Mouse (Mus musculus): ENCODE measurements around the gene Cdc73. TPM values are rescaled to one million over a fixed set of nuclear protein-coding genes. Genes with fewer than 3 reads are reported as not detected.
A peak's percentile ranks its signal among the peaks of the same experiment; 100 is the strongest.
"Not testable (repeated sequence)": the region's sequence is repeated elsewhere in the genome, so short reads cannot be mapped to it uniquely, and the experiment has no call there.

The Cdc73 gene
- total RNA-seq (2017): 18.1 and 23.9 TPM in 2 replicates

DNA sequence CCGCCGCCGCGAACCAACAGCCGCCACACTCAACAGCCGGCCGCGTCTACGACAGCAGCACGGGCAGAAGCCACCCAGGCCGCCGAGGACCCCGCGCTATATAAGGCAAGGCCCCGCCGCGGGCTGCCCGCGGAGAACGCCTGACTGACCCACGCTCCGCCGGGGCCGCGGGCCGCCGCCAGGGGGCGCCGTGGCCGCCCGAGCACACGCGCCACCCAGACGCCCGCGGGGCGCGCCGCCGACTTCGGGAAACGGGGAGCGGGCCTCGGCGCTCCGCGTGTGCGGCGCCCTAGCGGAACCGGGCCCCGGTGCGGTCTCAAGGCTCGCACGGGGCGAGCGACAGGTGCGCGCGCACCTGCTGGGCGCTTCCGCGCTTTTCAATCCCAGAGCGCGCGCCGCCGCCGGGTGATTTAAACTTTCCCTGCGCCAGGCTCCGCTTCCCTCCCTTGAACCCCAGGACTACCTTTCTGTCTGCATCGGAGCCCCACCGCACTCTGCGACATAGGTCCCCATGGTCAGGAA is at the start of gene Cdc73:
TSS of gene Cdc73 (minus strand) at position 153 of the 522 bp plus-strand sequence.
- peak; percentile 92 to 95 for ATAC-seq (replicated peaks in 1 of 2; ENCODE audit: insufficient read depth in 1 of 2, low FRiP score in 2 of 2, low TSS enrichment in 1 of 2, low read depth in 1 of 2, poor library complexity in 2 of 2, severe bottlenecking in 2 of 2)

DNA sequence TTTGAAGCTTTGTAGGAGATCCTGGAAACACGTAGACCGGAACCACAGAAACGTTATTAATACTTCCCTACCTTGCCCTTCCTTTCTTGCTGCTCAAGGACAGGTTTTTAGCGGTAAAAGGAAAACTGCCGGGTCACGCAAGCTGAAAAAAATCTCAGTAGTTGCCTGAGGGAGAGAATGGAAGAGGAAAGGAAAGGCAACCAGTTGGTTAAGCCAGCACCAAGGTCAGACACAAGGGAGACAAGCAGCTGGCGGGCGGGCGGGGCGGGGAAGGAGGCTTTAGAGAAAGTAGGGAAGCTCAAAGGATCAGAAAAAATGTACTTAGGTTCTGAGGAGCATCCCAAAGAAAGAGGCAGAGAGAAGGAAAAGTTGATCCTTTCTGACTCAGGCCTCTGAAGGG is 43.2 kb upstream of the Cdc73 start:
- no peak for ATAC-seq (replicated peaks in 1 of 2; ENCODE audit: insufficient read depth in 1 of 2, low FRiP score in 2 of 2, low TSS enrichment in 1 of 2, low read depth in 1 of 2, poor library complexity in 2 of 2, severe bottlenecking in 2 of 2)

DNA sequence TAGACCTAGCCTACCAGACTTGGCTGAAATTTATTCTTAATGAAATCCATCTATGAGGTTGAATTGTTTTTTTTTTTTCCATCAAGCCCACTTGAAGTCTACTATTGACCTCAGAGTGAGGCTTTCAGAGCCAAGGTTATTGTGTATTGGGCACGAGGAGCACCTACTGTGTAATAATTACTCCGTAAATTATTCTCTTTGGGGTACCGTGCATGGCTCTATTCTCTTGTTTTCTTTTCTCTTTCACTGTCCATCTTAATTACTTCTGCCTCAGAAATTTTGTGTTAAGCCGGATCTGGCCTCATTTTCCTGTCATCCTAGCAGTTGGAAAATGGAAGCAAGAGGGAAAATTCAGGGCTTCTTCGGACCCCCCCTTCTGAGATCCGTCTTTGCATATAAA is 39.5 kb upstream of the Cdc73 start:
- no peak for ATAC-seq (replicated peaks in 1 of 2; ENCODE audit: insufficient read depth in 1 of 2, low FRiP score in 2 of 2, low TSS enrichment in 1 of 2, low read depth in 1 of 2, poor library complexity in 2 of 2, severe bottlenecking in 2 of 2)

DNA sequence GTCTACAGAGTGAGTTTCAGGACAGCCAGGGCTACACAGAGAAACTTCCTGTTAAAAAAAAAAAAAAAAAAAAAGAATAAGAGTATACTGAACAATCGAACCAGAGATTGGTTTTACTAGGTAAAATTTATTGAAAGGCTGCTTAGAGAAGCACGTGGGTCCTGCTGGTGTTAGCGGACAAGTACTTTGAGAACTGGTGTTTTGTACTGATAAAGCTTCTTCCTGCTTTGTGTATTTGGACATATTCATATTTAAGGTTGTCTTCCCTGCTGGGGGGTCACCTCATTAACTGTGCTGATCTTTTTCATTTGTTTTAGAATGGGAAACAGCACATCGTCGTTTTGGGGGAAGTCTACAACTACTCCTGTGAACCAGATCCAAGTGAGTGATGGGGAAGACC is 38.6 kb upstream of the Cdc73 start:
- no peak for ATAC-seq (replicated peaks in 1 of 2; ENCODE audit: insufficient read depth in 1 of 2, low FRiP score in 2 of 2, low TSS enrichment in 1 of 2, low read depth in 1 of 2, poor library complexity in 2 of 2, severe bottlenecking in 2 of 2)

DNA sequence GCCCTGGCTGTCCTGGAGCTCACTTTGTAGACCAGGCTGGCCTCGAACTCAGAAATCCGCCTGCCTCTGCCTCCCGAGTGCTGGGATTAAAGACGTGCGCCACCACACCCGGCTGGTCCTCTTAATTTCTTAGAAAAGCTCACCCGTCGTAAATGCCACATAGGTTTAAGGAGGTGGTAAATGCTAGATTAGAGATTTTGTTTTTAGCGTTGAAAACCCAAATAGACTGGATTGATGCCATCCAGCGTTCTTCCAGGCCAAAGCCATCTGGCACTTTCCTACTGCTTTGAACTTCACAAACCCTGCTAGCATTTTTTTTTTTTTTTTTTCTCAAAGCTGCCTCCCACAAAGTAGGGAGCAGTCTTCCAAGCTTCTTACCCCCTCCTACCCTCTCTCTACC is 37.9 kb upstream of the Cdc73 start:
- no peak for ATAC-seq (replicated peaks in 1 of 2; ENCODE audit: insufficient read depth in 1 of 2, low FRiP score in 2 of 2, low TSS enrichment in 1 of 2, low read depth in 1 of 2, poor library complexity in 2 of 2, severe bottlenecking in 2 of 2)

DNA sequence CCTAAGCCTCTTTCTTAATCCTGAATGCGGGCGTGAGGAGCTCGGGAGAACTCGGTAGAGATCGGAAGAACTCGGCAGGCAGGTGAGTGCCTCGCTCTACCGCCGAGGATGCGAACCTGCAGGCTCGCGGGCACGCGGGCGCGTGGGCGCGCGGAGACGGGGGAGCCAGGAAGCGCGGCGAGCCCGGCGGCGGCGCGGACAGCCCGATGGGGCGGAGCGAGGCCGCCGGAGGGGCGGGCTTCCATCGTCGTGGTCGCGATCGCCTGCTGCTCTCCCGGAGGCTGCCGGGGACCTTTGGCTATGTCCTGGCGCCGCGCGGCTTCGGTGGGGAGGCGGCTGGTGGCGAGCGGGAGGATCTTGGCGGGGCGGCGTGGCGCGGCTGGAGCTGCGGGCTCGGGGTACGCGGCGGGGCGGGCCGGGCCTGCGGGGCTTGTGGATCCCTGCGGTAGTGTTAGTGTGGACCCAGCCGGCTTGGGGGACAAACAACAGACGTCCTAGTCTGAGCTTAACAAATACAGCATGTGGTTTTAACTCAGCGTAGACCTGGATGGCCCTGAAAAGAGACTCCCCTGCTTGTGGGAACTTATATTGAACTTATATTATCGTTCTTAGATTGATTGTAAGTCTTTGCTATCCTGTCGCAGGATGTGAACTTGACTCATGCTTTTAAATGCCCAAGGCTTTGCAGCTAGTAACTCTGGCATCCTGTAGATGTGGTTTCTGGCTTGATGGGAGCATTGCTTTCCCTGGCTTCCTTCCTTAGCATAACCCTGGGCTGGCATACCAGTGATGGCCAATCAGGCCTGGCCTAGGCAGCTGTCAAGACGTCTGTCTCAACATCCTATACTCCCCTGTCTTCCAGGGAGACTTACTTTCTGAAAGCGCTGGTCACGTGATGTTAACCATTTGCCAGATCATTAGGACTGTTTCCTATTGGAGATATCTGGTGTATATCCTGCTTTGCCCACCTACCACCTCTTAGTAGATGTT is 37.0 kb upstream of the Cdc73 start:
- ATAC-seq (replicated peaks in 1 of 2; ENCODE audit: insufficient read depth in 1 of 2, low FRiP score in 2 of 2, low TSS enrichment in 1 of 2, low read depth in 1 of 2, poor library complexity in 2 of 2, severe bottlenecking in 2 of 2): peak; percentile 79 to 81

DNA sequence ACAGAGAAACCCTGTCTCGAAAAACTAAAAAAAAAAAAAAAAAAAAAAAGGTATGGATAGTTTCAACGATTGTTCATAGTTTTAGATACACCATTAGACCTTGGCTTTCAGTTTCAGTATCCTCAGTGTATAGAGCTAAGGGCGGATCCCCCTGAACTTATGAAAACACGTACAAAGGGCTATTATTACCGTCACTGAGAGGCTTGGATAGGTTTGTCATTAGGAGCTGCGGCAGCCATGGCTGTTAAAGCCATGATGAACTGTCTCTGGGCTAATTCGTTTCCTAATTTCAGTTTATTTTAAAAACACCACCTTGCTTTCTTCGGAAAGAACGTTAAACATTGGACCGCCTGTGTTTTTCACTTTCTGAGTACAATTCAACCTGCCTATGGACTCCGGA is 36.1 kb upstream of the Cdc73 start:
- ATAC-seq (replicated peaks in 1 of 2; ENCODE audit: insufficient read depth in 1 of 2, low FRiP score in 2 of 2, low TSS enrichment in 1 of 2, low read depth in 1 of 2, poor library complexity in 2 of 2, severe bottlenecking in 2 of 2): peak; percentile 49 to 53; a peak in 2 of 4 replicates

DNA sequence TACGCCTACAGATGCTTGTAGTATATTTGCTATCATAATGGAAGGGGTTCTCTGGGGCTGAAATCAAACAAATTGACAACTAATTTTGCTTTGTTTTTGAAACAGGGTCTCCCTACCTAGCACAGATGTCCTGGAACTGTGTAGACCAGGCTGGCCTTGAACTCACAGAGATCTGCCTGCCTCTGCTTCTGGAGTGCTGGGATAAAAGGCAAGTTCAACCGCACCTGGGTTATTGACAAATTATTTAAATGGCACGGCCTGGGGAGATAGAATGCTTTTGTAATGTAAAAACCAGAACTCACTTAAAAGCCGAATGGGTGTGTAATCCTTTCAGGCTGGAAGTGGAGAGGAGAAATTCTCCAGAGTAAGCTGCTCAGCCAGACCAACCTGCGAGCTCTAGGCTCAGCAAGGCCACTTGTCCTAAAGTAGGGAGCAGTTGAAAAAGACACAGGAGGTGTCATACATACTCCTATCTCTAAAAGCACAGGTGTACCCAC is 31.3 kb upstream of the Cdc73 start:
- no peak for ATAC-seq (replicated peaks in 1 of 2; ENCODE audit: insufficient read depth in 1 of 2, low FRiP score in 2 of 2, low TSS enrichment in 1 of 2, low read depth in 1 of 2, poor library complexity in 2 of 2, severe bottlenecking in 2 of 2)

DNA sequence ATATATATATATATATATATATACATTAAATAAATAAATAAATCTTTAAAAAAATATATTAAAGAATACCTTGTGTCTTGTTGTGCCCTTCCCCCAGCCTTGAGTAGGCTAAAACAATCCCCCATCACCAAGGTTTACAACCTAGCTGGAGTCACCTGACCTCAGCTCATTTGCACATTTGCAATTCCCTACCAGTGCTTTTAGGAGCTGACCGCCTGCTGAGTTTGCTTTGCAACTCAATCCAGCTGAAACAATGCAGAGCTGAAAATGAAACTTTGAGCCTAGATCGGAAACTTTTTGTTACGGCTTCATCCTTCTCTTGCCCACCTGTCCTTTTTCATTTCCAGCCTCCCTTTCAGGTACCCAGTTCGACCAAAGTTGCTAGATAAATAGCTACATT is 29.0 kb upstream of the Cdc73 start:
- ATAC-seq (replicated peaks in 1 of 2; ENCODE audit: insufficient read depth in 1 of 2, low FRiP score in 2 of 2, low TSS enrichment in 1 of 2, low read depth in 1 of 2, poor library complexity in 2 of 2, severe bottlenecking in 2 of 2): no peak

DNA sequence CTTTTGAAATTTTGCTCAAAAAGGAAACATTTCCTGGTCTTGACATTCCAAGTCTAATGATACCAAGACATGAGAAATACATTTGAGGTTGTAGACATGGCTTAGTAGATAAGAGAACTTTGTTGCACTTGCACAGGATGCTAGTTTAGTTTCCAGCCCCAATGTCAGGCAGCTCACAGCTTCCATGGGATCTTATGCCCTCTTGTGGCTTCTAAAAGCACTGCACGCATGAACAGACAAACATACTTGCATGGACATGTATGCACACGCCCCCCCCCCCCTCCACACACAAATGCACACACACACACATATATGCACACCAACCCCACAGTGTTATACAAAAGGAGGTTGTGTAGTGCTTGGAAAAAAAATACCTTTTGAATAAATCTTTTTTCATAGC is 28.2 kb upstream of the Cdc73 start:
- peak; percentile 69 to 85; a peak in 2 of 4 replicates for ATAC-seq (replicated peaks in 1 of 2; ENCODE audit: insufficient read depth in 1 of 2, low FRiP score in 2 of 2, low TSS enrichment in 1 of 2, low read depth in 1 of 2, poor library complexity in 2 of 2, severe bottlenecking in 2 of 2)

DNA sequence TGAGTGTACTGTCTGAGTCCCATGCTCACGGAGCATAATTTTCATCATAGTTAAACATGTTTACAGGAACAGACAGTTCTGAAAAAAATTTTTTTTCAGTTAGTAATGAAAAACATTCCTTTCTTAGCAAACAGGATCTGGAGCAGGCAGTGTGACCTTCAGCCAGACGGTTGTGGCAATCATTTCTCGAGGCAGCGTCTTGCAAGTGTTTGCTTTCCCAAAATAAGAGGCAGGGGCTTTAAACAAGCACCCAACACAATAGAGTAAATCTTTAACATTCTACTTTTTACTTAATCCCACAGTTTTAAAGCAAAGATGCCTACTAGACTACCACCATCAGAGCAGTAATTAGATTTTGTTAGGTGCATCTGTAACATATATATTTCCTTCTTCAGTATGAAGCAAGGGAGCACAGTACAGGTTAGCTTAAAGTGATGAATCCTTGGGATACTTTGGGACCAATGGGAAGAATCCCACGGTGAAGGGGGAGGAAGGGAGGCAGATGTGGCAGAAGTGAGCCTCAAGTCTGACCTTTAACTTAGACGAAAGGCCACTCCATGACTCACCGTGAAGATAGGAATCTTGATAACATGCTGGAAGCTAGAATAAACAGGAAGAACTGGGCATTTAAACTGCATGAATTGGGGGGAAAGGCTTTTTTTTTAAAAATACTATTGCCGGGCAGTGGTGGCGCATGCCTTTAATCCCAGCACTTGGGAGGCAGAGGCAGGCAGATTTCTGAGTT is 25.2 kb upstream of the Cdc73 start:
- no peak for ATAC-seq (replicated peaks in 1 of 2; ENCODE audit: insufficient read depth in 1 of 2, low FRiP score in 2 of 2, low TSS enrichment in 1 of 2, low read depth in 1 of 2, poor library complexity in 2 of 2, severe bottlenecking in 2 of 2)

DNA sequence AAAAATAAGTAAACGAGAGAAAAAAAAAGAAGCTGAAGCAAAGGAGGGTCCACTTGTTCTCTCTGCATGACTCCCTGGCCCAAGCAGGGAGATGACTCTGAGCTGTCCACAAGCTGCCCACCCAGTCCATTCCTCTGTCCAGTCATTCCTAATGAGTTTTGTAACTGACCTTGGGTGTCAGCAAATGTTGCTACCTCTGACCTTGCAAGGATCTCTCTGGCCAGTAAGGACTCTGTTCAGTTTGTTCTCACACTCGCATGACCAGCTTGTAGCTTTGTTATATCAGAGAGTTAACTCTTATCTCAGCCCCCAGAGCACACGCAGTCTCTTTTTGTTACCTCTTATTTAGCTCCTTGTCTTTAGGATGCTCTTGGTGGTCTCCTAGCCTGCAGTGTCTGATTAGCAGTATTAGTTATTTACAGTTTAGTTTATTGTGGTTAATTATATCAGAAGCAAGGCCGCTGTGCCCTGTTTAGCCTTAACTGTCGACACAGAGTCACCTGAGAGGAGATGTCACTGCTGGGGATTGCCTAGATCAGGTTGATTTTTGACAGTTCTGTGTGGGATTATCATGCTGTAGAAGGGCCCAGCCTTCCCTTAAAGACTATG is 21.9 kb upstream of the Cdc73 start:
- ATAC-seq (replicated peaks in 1 of 2; ENCODE audit: insufficient read depth in 1 of 2, low FRiP score in 2 of 2, low TSS enrichment in 1 of 2, low read depth in 1 of 2, poor library complexity in 2 of 2, severe bottlenecking in 2 of 2): peak in 1 of 2 experiments; percentile 29; a peak in 2 of 4 replicates

DNA sequence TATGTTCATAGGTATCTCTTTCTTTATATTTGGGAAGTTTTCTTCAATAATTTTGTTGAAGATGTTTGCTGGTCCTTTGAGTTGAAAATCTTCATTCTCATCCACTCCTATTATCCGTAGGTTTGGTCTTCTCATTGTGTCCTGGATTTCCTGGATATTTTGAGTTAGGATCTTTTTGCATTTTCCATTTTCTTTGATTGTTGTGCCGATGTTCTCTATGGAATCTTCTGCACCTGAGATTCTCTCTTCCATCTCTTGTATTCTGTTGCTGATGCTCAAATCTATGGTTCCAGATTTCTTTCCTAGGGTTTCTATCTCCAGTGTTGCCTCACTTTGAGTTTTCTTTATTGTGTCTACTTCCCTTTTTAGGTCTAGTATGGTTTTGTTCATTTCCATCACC is 13.3 kb upstream of the Cdc73 start, which contains the start of gene Glrx2:
TSS of gene Glrx2 (plus strand) at position 301 of the 400 bp plus-strand sequence.
- ATAC-seq (replicated peaks in 1 of 2; ENCODE audit: insufficient read depth in 1 of 2, low FRiP score in 2 of 2, low TSS enrichment in 1 of 2, low read depth in 1 of 2, poor library complexity in 2 of 2, severe bottlenecking in 2 of 2): not testable (repeated sequence)

DNA sequence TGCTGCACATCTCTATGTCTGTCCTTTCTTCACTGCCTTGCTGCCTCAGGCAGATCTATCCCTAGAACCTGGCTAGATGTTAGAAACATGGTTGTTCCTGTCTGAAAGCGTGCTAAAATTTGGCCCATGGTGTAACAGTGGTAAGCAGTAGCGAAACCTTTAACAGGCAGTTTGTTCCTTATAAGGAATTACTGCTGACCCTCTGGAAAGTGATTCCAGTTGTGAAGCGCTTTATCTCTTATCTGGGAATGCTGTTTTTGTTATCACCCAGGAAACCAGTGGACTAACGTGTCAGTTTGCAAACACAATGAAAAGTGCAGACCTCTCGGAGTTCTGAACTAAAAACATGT is 7.9 kb upstream of the Cdc73 start:
- peak in 1 of 2 experiments; percentile 10; a peak in 1 of 4 replicates for ATAC-seq (replicated peaks in 1 of 2; ENCODE audit: insufficient read depth in 1 of 2, low FRiP score in 2 of 2, low TSS enrichment in 1 of 2, low read depth in 1 of 2, poor library complexity in 2 of 2, severe bottlenecking in 2 of 2)

DNA sequence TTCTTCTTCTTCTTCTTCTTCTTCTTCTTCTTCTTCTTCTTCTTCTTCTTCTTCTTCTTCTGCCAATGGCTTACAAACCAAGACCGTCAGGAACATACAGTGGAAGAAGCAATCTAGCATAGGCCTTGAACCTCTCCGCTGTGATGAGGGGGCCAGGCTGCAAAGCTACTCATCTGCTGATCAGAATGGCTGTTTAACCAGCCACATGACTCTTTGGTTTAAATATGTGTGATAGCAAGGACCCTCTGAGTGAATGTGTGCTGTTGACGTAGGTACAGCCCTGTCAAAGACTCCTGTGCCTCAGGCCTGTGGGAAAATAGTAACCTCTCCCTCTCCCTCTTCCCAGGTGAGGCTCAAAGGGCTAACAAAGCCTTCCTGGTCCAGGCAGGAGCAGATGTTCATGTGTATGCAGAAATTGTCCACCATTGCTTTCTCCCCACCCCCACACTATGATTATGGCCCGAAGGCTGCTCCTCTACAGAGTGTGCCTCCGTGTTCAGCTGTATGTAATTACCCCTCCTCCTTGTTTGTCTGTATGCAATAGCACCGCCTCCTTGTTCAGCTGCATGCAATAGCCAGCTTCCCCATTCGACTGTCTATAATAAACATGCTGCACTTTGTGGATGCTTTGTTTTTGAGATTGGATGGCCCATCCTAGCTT is 7.4 kb upstream of the Cdc73 start:
- ATAC-seq (replicated peaks in 1 of 2; ENCODE audit: insufficient read depth in 1 of 2, low FRiP score in 2 of 2, low TSS enrichment in 1 of 2, low read depth in 1 of 2, poor library complexity in 2 of 2, severe bottlenecking in 2 of 2): peak; percentile 75 to 86; a peak in 3 of 4 replicates

DNA sequence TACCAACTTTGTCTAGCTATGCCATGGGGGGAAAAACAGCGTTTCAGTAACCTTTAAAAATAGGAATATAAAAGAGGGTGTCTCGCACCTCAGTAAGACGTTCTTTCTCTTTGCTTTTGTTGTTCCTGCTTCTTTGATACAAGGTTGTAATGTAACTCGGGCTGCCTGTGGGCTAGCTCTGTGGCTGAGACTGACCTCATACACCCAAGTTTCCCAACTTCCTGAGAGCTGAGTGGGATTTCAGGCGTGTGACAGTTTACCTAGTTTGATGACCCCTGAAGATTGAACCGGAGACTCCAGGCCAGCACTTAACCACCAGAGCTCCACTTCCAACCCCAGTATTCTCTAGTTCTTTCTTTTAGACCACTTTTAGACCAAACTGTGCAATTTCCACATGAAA is 5.7 kb upstream of the Cdc73 start:
- ATAC-seq (replicated peaks in 1 of 2; ENCODE audit: insufficient read depth in 1 of 2, low FRiP score in 2 of 2, low TSS enrichment in 1 of 2, low read depth in 1 of 2, poor library complexity in 2 of 2, severe bottlenecking in 2 of 2): peak; percentile 17 to 58; a peak in 1 of 4 replicates

DNA sequence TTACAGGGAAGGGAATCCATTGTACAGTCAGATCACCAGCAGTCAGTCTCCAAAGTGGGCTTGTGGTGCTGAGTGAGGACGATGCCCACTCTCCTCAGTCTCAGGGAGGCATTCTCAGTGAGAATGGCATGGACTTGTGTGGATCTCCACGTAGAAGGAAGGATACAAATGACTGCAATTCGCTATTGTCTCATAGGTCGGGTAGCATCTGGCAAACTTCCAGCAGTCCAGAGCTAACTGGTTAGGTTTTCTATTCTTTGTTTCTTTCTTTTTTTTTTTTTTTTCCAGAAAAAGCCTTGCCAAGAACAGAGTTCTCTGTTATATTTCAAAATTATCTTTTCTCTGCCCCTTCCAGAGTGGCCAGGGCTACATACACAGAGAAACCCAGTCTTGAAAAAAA is 4.3 kb upstream of the Cdc73 start:
- no peak for ATAC-seq (replicated peaks in 1 of 2; ENCODE audit: insufficient read depth in 1 of 2, low FRiP score in 2 of 2, low TSS enrichment in 1 of 2, low read depth in 1 of 2, poor library complexity in 2 of 2, severe bottlenecking in 2 of 2)

All from hematopoietic stem cell, adult 5-6 weeks (primary cell).